Mouse (Mus musculus) heart, embryonic 14.5 days (tissue): ENCODE measurements at regions not wholly inside any gene's neighbourhood (a gene's known extent, or its start where the extent isn't known, plus 50 kb on each side); places are given as distances from the start of the nearest gene placed in this dataset.

Experiments used
- ATAC-seq: fragments of 200-750 bp; cut with Nextera tagmentation; 2 replicates; pipeline ENCODE4 v1.8.0; 2017; ENCODE audit warnings: low read depth, moderate TSS enrichment; ENCODE audit not compliant: insufficient number of reproducible peaks, insufficient read depth, low FRiP score
- H3K27ac ChIP-seq, 2 experiments: fragments of 200-500 bp in 1 of 2; fragments of 300-500 bp in 1 of 2; sonication (generic) in 1 of 2; replicated peaks in 1 of 2; 2 replicates each; pipeline ENCODE4 v1.5.1; 2012 to 2014; ENCODE audit warnings: low read depth in 2 of 2, low read length in 2 of 2, control low read depth in 1 of 2, mild to moderate bottlenecking in 1 of 2, mixed read lengths in 1 of 2; ENCODE audit not compliant: control insufficient read depth in 1 of 2, insufficient read depth in 1 of 2
- H3K27me3 ChIP-seq: fragments of 300-500 bp; sonication (generic); 2 replicates; pipeline ENCODE4 v1.6.1; 2014; ENCODE audit warnings: mild to moderate bottlenecking, low read length, control low read depth; ENCODE audit not compliant: control insufficient read depth, insufficient read depth
- H3K36me3 ChIP-seq: fragments of 300-500 bp; sonication (generic); 2 replicates; pipeline ENCODE4 v1.6.1; 2014; ENCODE audit warnings: mild to moderate bottlenecking, control low read depth, low read length, mixed read lengths; ENCODE audit not compliant: control insufficient read depth, insufficient read depth
- H3K4me1 ChIP-seq, 2 experiments: fragments of 200-500 bp in 1 of 2; fragments of 300-500 bp in 1 of 2; sonication (generic) in 1 of 2; 2 replicates each; pipeline ENCODE4 v1.6.1; 2012 to 2014; ENCODE audit warnings: low read length in 2 of 2, control low read depth in 1 of 2, mixed read lengths in 1 of 2; ENCODE audit not compliant: control insufficient read depth in 2 of 2, insufficient read depth in 2 of 2
- H3K4me2 ChIP-seq: fragments of 300-500 bp; sonication (generic); 2 replicates; pipeline ENCODE4 v1.6.1; 2014; ENCODE audit warnings: mild to moderate bottlenecking, low read length
- H3K4me3 ChIP-seq, 2 experiments: fragments of 200-500 bp in 1 of 2; fragments of 300-500 bp in 1 of 2; sonication (generic) in 1 of 2; 2 replicates each; pipeline ENCODE4 v1.5.1; 2012 to 2014; ENCODE audit warnings: low read length in 2 of 2, mild to moderate bottlenecking in 2 of 2, control low read depth in 1 of 2, low read depth in 1 of 2, moderate library complexity in 1 of 2; ENCODE audit not compliant: control insufficient read depth in 1 of 2, insufficient read depth in 1 of 2
- H3K9ac ChIP-seq: fragments of 300-500 bp; sonication (generic); 2 replicates; pipeline ENCODE4 v1.6.1; 2014; ENCODE audit warnings: mild to moderate bottlenecking, low read length
- H3K9me3 ChIP-seq: fragments of 300-500 bp; sonication (generic); 2 replicates; pipeline ENCODE4 v1.6.1; 2016; ENCODE audit warnings: low read length, control low read depth; ENCODE audit not compliant: control insufficient read depth
- WGBS: fragments of 180-500 bp; shearing (Covaris S2); extraction: QIAGEN DNeasy Blood & Tissue Kit; methylation state at CpG from one replicate; pipeline ENCODE4 v1.1.7; 2014; 5-methylcytosine and 5-hydroxymethylcytosine counted together

DNA sequence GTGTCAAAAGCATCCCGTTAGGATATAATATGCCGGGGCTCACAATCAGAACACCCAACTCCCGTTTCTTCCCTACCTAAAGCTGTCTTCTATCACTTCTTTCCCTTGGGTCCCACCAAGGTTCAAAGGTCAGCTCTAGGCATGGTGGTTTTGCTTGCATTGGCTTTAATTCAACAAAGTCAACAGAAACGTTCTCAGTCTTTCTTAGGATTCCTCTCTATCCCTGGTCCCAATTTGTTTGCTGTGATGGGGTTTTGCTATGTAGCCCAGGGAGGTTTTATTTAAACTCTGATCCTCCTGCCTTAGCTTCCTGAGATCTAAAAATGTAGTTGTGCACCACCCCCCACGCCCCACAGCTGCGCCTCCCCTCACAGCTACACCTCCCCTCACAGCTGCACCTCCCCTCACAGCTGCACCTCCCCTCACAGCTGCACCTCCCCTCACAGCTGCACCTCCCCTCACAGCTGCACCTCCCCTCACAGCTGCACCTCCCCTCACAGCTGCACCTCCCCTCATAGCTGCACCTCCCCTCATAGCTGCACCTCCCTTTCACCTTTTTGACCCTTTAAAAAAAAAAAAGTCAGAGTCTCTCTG lies 73.1 kb upstream of the Spred2 start:
- H3K27ac ChIP-seq = no peak overlapping the region
- no peak overlapping the region for H3K4me3 ChIP-seq
- H3K36me3 ChIP-seq = no peaks in the 10 kb centered on the region
- H3K27me3 ChIP-seq = no peaks in the 10 kb centered on the region
- no peak overlapping the region for H3K9ac ChIP-seq
- WGBS = 18% methylated on average over 6 of the region's 6 CpGs
- no peak overlapping the region for H3K4me2 ChIP-seq
- H3K4me1 ChIP-seq = peaks cover 5 to 13% of the 10 kb centered on the region in 2 experiments
- no peaks in the 10 kb centered on the region for H3K9me3 ChIP-seq
- no peak for ATAC-seq

DNA sequence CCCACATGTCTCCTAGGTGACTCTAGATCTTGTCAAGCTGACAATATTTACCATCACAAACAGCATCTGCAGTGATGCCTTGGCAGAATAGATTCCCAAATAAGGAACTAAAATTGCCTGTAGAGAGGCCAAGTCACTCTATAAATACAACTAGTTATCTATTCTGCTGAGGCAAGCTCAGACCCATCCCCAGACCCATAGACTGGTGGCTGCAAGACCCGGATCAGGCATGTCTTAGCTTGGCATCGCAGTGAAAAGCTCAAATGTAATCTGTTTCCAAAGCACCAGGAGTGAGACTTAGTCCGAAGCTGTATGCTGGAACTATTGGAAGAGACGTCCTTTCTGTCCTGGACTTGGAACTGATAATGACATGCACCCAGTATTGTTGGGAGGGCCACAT lies 62.6 kb upstream of the Spred2 start:
- no peak overlapping the region for H3K9ac ChIP-seq
- no peak for ATAC-seq
- no peak overlapping the region for H3K4me2 ChIP-seq
- H3K36me3 ChIP-seq = no peaks in the 10 kb centered on the region
- H3K9me3 ChIP-seq = no peaks in the 10 kb centered on the region
- no peak overlapping the region for H3K4me3 ChIP-seq
- 67% methylated on average over 4 of the region's 4 CpGs for WGBS
- no peak overlapping the region for H3K27ac ChIP-seq
- no peaks in the 10 kb centered on the region for H3K27me3 ChIP-seq
- no peaks in the 10 kb centered on the region for H3K4me1 ChIP-seq

GRCm38 (mm10) chr11:19863327-19863726 lies 60.8 kb upstream of the Spred2 start:
- ATAC-seq = no peak
- H3K4me3 ChIP-seq = no peak overlapping the region
- 67% methylated on average over 3 of the region's 3 CpGs for WGBS

GRCm38 (mm10) chr11:19866262-19866661 lies 57.9 kb upstream of the Spred2 start:
- no peak for ATAC-seq
- Histone ChIP-seq H3K9ac (no peak overlapping the region), H3K27ac (no peak overlapping the region), H3K4me1 (no peaks in the 10 kb centered on the region), H3K4me3 (no peak overlapping the region), H3K4me2 (no peak overlapping the region), H3K36me3 (no peaks in the 10 kb centered on the region), H3K9me3 (peaks cover 10% of the 10 kb centered on the region), H3K27me3 (no peaks in the 10 kb centered on the region)
- 38% methylated on average over 2 of the region's 2 CpGs for WGBS

More at GRCm38 (mm10) chr11:19863327-19863726, 60.8 kb upstream of the Spred2 start:
- peaks cover 10% of the 10 kb centered on the region for H3K9me3 ChIP-seq
- no peak overlapping the region for H3K27ac ChIP-seq
- no peaks in the 10 kb centered on the region for H3K36me3 ChIP-seq
- no peaks in the 10 kb centered on the region for H3K27me3 ChIP-seq
- no peak overlapping the region for H3K4me2 ChIP-seq
- H3K9ac ChIP-seq = no peak overlapping the region
- no peaks in the 10 kb centered on the region for H3K4me1 ChIP-seq

DNA sequence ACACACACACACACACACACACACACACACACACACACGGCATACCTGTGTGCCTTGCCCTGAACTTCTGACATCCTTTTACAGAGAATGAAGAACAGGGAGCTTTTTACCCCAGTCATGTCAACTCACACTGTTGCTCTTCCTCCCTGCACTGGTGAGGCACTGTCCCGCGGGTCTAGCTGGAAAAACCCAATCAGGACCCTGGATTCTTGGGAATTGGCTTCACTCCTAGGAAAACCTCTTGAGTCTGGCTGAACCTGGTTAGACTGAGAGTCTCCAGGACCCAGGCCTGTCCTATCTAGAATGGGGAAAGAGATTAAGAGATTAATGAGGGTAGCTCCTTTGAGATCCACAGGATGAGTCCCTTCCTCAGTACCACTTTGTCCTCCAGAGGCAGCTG lies 54.5 kb upstream of the Spred2 start:
- Histone ChIP-seq H3K36me3 (no peaks in the 10 kb centered on the region), H3K27me3 (no peaks in the 10 kb centered on the region), H3K9ac (no peak overlapping the region), H3K4me2 (no peak overlapping the region), H3K4me1 (no peaks in the 10 kb centered on the region), H3K9me3 (peaks cover 10% of the 10 kb centered on the region), H3K4me3 (no peak overlapping the region), H3K27ac (no peak overlapping the region)
- 79% methylated on average over 3 of the region's 3 CpGs for whole genome bisulfite sequencing
- ATAC-seq = no peak

DNA sequence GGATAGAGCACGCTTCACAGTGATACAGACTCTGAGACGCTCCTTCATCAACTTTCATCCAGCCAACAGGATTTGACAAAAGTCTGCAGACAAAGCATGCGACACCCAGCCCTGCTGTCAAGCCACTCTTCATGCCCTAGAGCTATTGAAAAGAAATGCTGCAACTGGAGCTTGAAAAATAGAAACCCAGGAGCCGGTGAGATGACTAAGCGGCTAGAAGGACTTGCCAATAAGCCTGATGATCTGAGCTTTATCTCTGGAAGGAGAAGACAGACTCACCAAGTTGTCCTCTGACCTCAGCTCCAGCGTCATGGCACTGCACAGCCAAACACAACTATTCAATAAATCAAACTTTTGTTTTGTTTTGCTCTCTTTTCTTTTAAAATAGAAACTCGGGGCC lies 54.0 kb upstream of the Spred2 start:
- Histone ChIP-seq H3K27me3 (no peaks in the 10 kb centered on the region), H3K27ac (no peak overlapping the region), H3K4me2 (no peak overlapping the region), H3K36me3 (no peaks in the 10 kb centered on the region), H3K4me3 (no peak overlapping the region), H3K9me3 (peaks cover 10% of the 10 kb centered on the region), H3K9ac (no peak overlapping the region), H3K4me1 (no peaks in the 10 kb centered on the region)
- ATAC-seq = no peak
- WGBS = 73% methylated on average over 7 of the region's 7 CpGs

DNA sequence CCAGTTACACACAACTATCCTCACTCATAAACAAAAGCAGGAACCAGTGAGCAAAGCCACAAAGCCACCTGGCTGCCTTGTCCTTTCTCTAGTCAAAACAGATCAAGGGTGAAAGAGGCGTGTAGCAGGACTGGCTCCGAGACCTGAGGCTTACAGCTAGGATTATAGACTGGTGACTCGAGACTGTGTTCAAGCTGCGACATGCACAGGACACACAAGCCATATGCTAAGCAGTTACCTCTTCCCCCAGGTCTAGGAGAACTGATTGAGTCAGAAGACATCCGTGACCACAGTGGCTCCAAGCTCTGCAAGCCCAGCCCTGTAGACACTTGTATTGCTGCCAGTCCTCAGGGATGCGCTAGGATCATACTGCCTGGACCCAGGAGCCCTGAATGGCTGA lies 50.4 kb upstream of the Spred2 start:
- H3K36me3 ChIP-seq = no peaks in the 10 kb centered on the region
- H3K27me3 ChIP-seq = no peaks in the 10 kb centered on the region
- no peak overlapping the region for H3K4me2 ChIP-seq
- no peaks in the 10 kb centered on the region for H3K9me3 ChIP-seq
- 90% methylated on average over 6 of the region's 6 CpGs for WGBS
- H3K4me3 ChIP-seq = no peak overlapping the region
- ATAC-seq = no peak
- H3K27ac ChIP-seq = no peak overlapping the region
- H3K4me1 ChIP-seq = peaks cover 0 to 4% of the 10 kb centered on the region in 2 experiments; a peak in 1 of 4 replicates
- H3K9ac ChIP-seq = no peak overlapping the region
